ENCODE assay signal across 37 mouse cellular contexts in the genomic region with DNA sequence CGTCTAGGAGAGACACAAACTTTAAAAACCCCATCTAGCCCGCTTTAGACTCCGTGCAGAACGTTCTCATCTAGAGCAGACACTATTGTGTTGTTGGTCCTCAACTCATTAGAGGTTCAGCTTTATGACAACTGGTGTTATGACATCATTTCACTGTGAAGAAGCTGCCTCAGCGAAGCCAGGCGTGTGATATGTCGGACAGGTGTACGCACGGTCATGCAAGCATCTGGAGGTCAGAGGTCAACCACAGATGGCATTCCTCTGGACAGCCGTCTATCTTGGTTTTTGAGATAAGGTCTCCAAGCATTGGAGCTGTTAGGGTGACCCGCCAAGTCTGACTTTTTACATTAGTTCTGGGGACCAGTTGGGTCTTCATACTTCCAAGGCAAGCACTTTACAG. TPM values are rescaled to one million over a fixed set of nuclear protein-coding genes. Genes with fewer than 3 reads are reported as not detected.
"Had no signal": no experiment of that assay in that cellular context is flagged by ENCODE, and none has a peak within 500 bp of the region (broad histone marks: within the 10 kb centered on the region; RNA-seq: fewer than 3 reads in every experiment).

No protein-coding gene starts in this region.

- DNase-seq: heart, postnatal 10 days; heart, postnatal 14 days; heart, postnatal 36 days; heart, postnatal 4 days; kidney, adult 11 months; kidney, adult 18-20 months; kidney, adult 2 months; kidney, adult 8-10 months; kidney, adult 9 months; kidney, postnatal 10 days; kidney, postnatal 14 days; kidney, postnatal 25 days; kidney, postnatal 36 days; kidney, postnatal 4 days; layer of hippocampus, adult 9-11 months; layer of hippocampus, postnatal 36 days had no signal

- ATAC-seq: hindbrain, embryonic 16.5 days; hindbrain, postnatal 0 days; inflammation-experienced regulatory T-cells, adult 6 months; intestine, embryonic 15.5 days; intestine, embryonic 16.5 days; intestine, postnatal 0 days had no signal

- H3K4me3 ChIP-seq: heart, embryonic 10.5 days; heart, embryonic 12.5 days; heart, embryonic 13.5 days; heart, embryonic 15.5 days; hindbrain, embryonic 10.5 days; hindbrain, embryonic 12.5 days; hindbrain, embryonic 13.5 days; hindbrain, embryonic 15.5 days; intestine, embryonic 15.5 days; kidney, embryonic 15.5 days; layer of hippocampus, adult 2 months had no signal

- H3K36me3 ChIP-seq: heart, embryonic 10.5 days; heart, embryonic 12.5 days; heart, embryonic 13.5 days; heart, embryonic 15.5 days; hindbrain, embryonic 10.5 days; hindbrain, embryonic 12.5 days; hindbrain, embryonic 13.5 days; hindbrain, embryonic 15.5 days; intestine, embryonic 15.5 days; kidney, embryonic 15.5 days had no signal

- H3K4me2 ChIP-seq: heart, embryonic 11.5 days; heart, embryonic 12.5 days; heart, embryonic 13.5 days; heart, embryonic 15.5 days; hindbrain, embryonic 12.5 days; hindbrain, embryonic 13.5 days; hindbrain, embryonic 14.5 days; hindbrain, embryonic 15.5 days; intestine, embryonic 15.5 days; kidney, embryonic 15.5 days had no signal

- H3K9me3 ChIP-seq: heart, embryonic 10.5 days; heart, embryonic 12.5 days; heart, embryonic 13.5 days; heart, embryonic 15.5 days; hindbrain, embryonic 10.5 days; hindbrain, embryonic 12.5 days; hindbrain, embryonic 13.5 days; hindbrain, embryonic 15.5 days; intestine, embryonic 15.5 days; kidney, embryonic 15.5 days had no signal

- H3K27ac ChIP-seq: heart, embryonic 10.5 days; heart, embryonic 13.5 days; heart, embryonic 15.5 days; hindbrain, embryonic 10.5 days; hindbrain, embryonic 12.5 days; hindbrain, embryonic 13.5 days; hindbrain, embryonic 14.5 days; hindbrain, embryonic 15.5 days; hindbrain, postnatal 0 days; intestine, embryonic 15.5 days; kidney, embryonic 15.5 days; kidney, postnatal 0 days; layer of hippocampus, adult 2 months had no signal

- H3K9ac ChIP-seq: heart, embryonic 12.5 days; heart, embryonic 13.5 days; heart, embryonic 15.5 days; hindbrain, embryonic 12.5 days; hindbrain, embryonic 13.5 days; hindbrain, embryonic 14.5 days; hindbrain, embryonic 15.5 days; intestine, embryonic 15.5 days; kidney, embryonic 15.5 days had no signal

- H3K27me3 ChIP-seq: heart, embryonic 12.5 days; heart, embryonic 13.5 days; heart, embryonic 15.5 days; hindbrain, embryonic 12.5 days; hindbrain, embryonic 13.5 days; hindbrain, embryonic 15.5 days; intestine, embryonic 15.5 days; kidney, embryonic 15.5 days had no signal

RNA-seq across cellular contexts. Expression of a gene that starts 5.1 kb away (rescaled TPM):
- polyA plus RNA-seq: heart, embryonic 14.5 days; intestine, postnatal 0 days; large intestine, adult 2 months had no signal
